Mouse (Mus musculus) lung, postnatal 0 days (tissue): ENCODE measurements around the gene Drd4.

Experiments used
- CTCF ChIP-seq: IDR thresholded peaks from 2 replicates; pipeline ENCODE4 v1.5.1; 2016; ENCODE audit warnings: antibody characterized with exemption, mild to moderate bottlenecking
- EP300 ChIP-seq: IDR thresholded peaks from 2 replicates; pipeline ENCODE4 v1.6.1; 2016; ENCODE audit warnings: antibody characterized with exemption, mild to moderate bottlenecking, control low read depth

GRCm38 (mm10) chr7:141278766-141279590 is 12.8 kb upstream of the Drd4 start, which contains the start of gene Sct:
- TF ChIP-seq CTCF: peak; percentile 74
- TF ChIP-seq EP300: no peak
